8 mouse cellular contexts compared by ENCODE assay signal in genomic region chr10:117147463-117148360, GRCm38 (mm10). TPM values are rescaled to one million over a fixed set of nuclear protein-coding genes. Genes with fewer than 3 reads are reported as not detected.
DNase-seq lines count a peak whose midpoint lies in the region; ATAC-seq and TF ChIP-seq lines count a peak whose summit lies in the region.

No protein-coding gene starts in this region.

- WGBS in heart, embryonic 14.5 days = under 1% methylated on average over 66 of the region's 72 CpGs
- WGBS in limb, embryonic 11.5 days = under 1% methylated on average over 59 of the region's 72 CpGs
- WGBS in midbrain, embryonic 14.5 days = under 1% methylated on average over 71 of the region's 72 CpGs

- no peak for TF ChIP-seq CTCF in C2C12 (IDR thresholded peaks at IDR 0.05; ENCODE audit: control insufficient read depth, insufficient read depth, insufficient read length)

- H3K4me3 ChIP-seq in C2C12 (ENCODE audit: insufficient read depth, poor library complexity, severe bottlenecking) = peak overlapping the region; percentile 90
- H3K4me3 ChIP-seq in heart, embryonic 14.5 days (ENCODE audit: control insufficient read depth in 1 of 2, insufficient read depth in 1 of 2, low read depth in 1 of 2, low read length in 2 of 2) = peak overlapping the region; percentile 92 to 96
- peak overlapping the region; percentile 94 for H3K4me3 ChIP-seq in limb, embryonic 11.5 days (ENCODE audit: low read depth, low read length)
- peak overlapping the region; percentile 93 for H3K4me3 ChIP-seq in midbrain, embryonic 14.5 days (replicated peaks; ENCODE audit: low read depth, low read length)

- H3K9me3 ChIP-seq in heart, embryonic 14.5 days (ENCODE audit: control insufficient read depth, low read length) = no peaks in the 10 kb centered on the region; the same call in 1 of the 2 replicates
- no peaks in the 10 kb centered on the region for H3K9me3 ChIP-seq in limb, embryonic 11.5 days (ENCODE audit: control insufficient read depth, low read length)
- H3K9me3 ChIP-seq in midbrain, embryonic 14.5 days (ENCODE audit: control insufficient read depth, low read length) = no peaks in the 10 kb centered on the region

- peaks cover 19 to 54% of the 10 kb centered on the region in 2 experiments for H3K4me1 ChIP-seq in heart, embryonic 14.5 days (ENCODE audit: control insufficient read depth in 2 of 2, insufficient read depth in 2 of 2, low read length in 2 of 2)
- H3K4me1 ChIP-seq in limb, embryonic 11.5 days (ENCODE audit: control insufficient read depth, insufficient read depth, low read length) = peaks cover 3% of the 10 kb centered on the region; the same call in 1 of the 2 replicates
- peaks cover 16% of the 10 kb centered on the region for H3K4me1 ChIP-seq in midbrain, embryonic 14.5 days (ENCODE audit: control insufficient read depth, insufficient read depth, low read length)

- peak overlapping the region; percentile 85 to 95 for H3K27ac ChIP-seq in heart, embryonic 14.5 days (replicated peaks in 1 of 2; ENCODE audit: control insufficient read depth in 1 of 2, insufficient read depth in 1 of 2, low read depth in 2 of 2, low read length in 2 of 2)
- H3K27ac ChIP-seq in limb, embryonic 11.5 days (replicated peaks; ENCODE audit: low read depth, low read length) = peak overlapping the region; percentile 87
- H3K27ac ChIP-seq in midbrain, embryonic 14.5 days (replicated peaks; ENCODE audit: low read depth, low read length) = peak overlapping the region; percentile 87

- peak overlapping the region; percentile 64 for H3K4me2 ChIP-seq in heart, embryonic 14.5 days (ENCODE audit: low read length)
- peak overlapping the region; percentile 69 for H3K4me2 ChIP-seq in limb, embryonic 11.5 days (ENCODE audit: low read depth, severe bottlenecking)
- peak overlapping the region; percentile 75 for H3K4me2 ChIP-seq in midbrain, embryonic 14.5 days (ENCODE audit: low read length)

- ATAC-seq in heart, embryonic 14.5 days (ENCODE audit: insufficient number of reproducible peaks, insufficient read depth, low FRiP score, low read depth) = peak; percentile 28
- ATAC-seq in limb, embryonic 11.5 days (ENCODE audit: insufficient number of reproducible peaks, low FRiP score, low TSS enrichment, low read depth) = peak; percentile 24
- ATAC-seq in midbrain, embryonic 14.5 days (ENCODE audit: low FRiP score, low TSS enrichment) = peak; percentile 3; the same call in 1 of the 2 replicates

- H3K79me2 ChIP-seq in C2C12 (ENCODE audit: control insufficient read depth, insufficient read depth) = peaks cover 65% of the 10 kb centered on the region

- DNase-seq in embryo, embryonic 10 days (ENCODE audit: low spot score) = peak; percentile 42
- DNase-seq in embryo, embryonic 9.5 days (ENCODE audit: extremely low spot score) = no peak
- DNase-seq in c-Kit-positive CD71-positive TER-119-positive erythroid progenitor cells, embryonic 14.5 days (ENCODE audit: low spot score) = peak; percentile 42
- peak; percentile 58 for DNase-seq in limb, embryonic 11.5 days (ENCODE audit: low spot score)
- DNase-seq in midbrain, embryonic 14.5 days = peak; percentile 31
- no peak for DNase-seq in layer of hippocampus, adult 18-20 months (ENCODE audit: low spot score in 2 of 2)

- peak overlapping the region; percentile 99 for H3ac ChIP-seq in C2C12 (ENCODE audit: control insufficient read depth, insufficient read length, low read depth)

- no peaks in the 10 kb centered on the region for H3K36me3 ChIP-seq in C2C12 (ENCODE audit: control insufficient read depth, insufficient read depth)
- no peaks in the 10 kb centered on the region for H3K36me3 ChIP-seq in heart, embryonic 14.5 days (ENCODE audit: control insufficient read depth, insufficient read depth, low read length)
- no peaks in the 10 kb centered on the region for H3K36me3 ChIP-seq in limb, embryonic 11.5 days (ENCODE audit: control insufficient read depth, insufficient read depth, low read length)
- H3K36me3 ChIP-seq in midbrain, embryonic 14.5 days (ENCODE audit: control insufficient read depth, insufficient read depth, low read length) = no peaks in the 10 kb centered on the region

- no peaks in the 10 kb centered on the region for H3K27me3 ChIP-seq in C2C12 (ENCODE audit: control insufficient read depth, insufficient read depth, insufficient read length)
- H3K27me3 ChIP-seq in heart, embryonic 14.5 days (ENCODE audit: control insufficient read depth, insufficient read depth, low read length) = no peaks in the 10 kb centered on the region
- no peaks in the 10 kb centered on the region for H3K27me3 ChIP-seq in limb, embryonic 11.5 days (ENCODE audit: control insufficient read depth, insufficient read depth, low read length)
- no peaks in the 10 kb centered on the region for H3K27me3 ChIP-seq in midbrain, embryonic 14.5 days (ENCODE audit: control insufficient read depth, insufficient read depth, low read length)

- peaks cover 53% of the 10 kb centered on the region for H3K79me3 ChIP-seq in C2C12 (ENCODE audit: low read depth)

- peak overlapping the region; percentile 98 for H3K9ac ChIP-seq in heart, embryonic 14.5 days (ENCODE audit: low read length)
- H3K9ac ChIP-seq in limb, embryonic 11.5 days (ENCODE audit: low read length) = peak overlapping the region; percentile 96
- peak overlapping the region; percentile 91 for H3K9ac ChIP-seq in midbrain, embryonic 14.5 days (replicated peaks; ENCODE audit: low read length)

TF ChIP-seq in C2C12, 6 proteins besides CTCF, POLR2A, EP300 and RAD21:
- TF ChIP-seq MYOD1 (IDR thresholded peaks at IDR 0.05; ENCODE audit: control insufficient read depth, insufficient read length, low read depth) (no peak), CEBPB (IDR thresholded peaks at IDR 0.05; ENCODE audit: low read depth) (no peak), MAX (IDR thresholded peaks at IDR 0.05) (no peak), FOSL1 (IDR thresholded peaks at IDR 0.05; ENCODE audit: insufficient read depth, low read length, poor library complexity, severe bottlenecking) (no peak), USF1 (IDR thresholded peaks at IDR 0.05; ENCODE audit: low read depth) (no peak), MYOG (IDR thresholded peaks at IDR 0.05; ENCODE audit: control insufficient read depth, extremely low read depth, insufficient read length) (no peak)
TF ChIP-seq in C2C12: peak in this region for 0.

RNA-seq across cellular contexts. Expression of gene Frs2, which starts 0.6 kb away (rescaled TPM):
- 11.0 TPM for polyA plus RNA-seq in C2C12 (2012; fragmentation: generic; extraction: Trizol)
- 25.4 and 26.1 TPM in 2 replicates for polyA plus RNA-seq in heart, embryonic 14.5 days (2014; fragmentation: Nextera tagmentation; extraction: Ambion mirVana)
- polyA plus RNA-seq in limb, embryonic 11.5 days (2014; fragmentation: Nextera tagmentation; extraction: Ambion mirVana) = 24.9 and 27.9 TPM in 2 replicates
- 25.4 and 30.3 TPM in 2 replicates for polyA plus RNA-seq in midbrain, embryonic 14.5 days (2014; fragmentation: Nextera tagmentation; extraction: Ambion mirVana)
- total RNA-seq in layer of hippocampus, adult 18-20 months (2021) = 10 to 100 TPM; 38.3 to 43.6 TPM

Comparison
In these comparisons a context has a peak if more than half of its experiments do, and no peak if none do; other contexts are left out.
1. DNase-seq: peak in embryo, embryonic 10 days (single experiment), c-Kit-positive CD71-positive TER-119-positive erythroid progenitor cells, embryonic 14.5 days (single experiment), limb, embryonic 11.5 days (single experiment) and midbrain, embryonic 14.5 days (single experiment); none in embryo, embryonic 9.5 days (single experiment) and layer of hippocampus, adult 18-20 months (0 of 2).
2. Peak in every context shown above with its lines, with median percentiles within 50 percentile points of each other: H3K4me3 ChIP-seq, ATAC-seq, H3K27ac ChIP-seq, H3K4me2 ChIP-seq and H3K9ac ChIP-seq.